Mouse (Mus musculus): Measurements from ENCODE around the gene Gm49711. TPM values are rescaled to one million over a fixed set of nuclear protein-coding genes. Genes with fewer than 3 reads are reported as not detected.
"Not testable (repeated sequence)": the region's sequence is repeated elsewhere in the genome, so short reads cannot be mapped to it uniquely, and the experiment has no call there.

Gene Gm49711
- polyA plus RNA-seq, 1 experiment from 2014 or later, result 0.47 TPM

GRCm38 (mm10) chr16:92210316-92210715, 152.2 kb downstream of the Gm49711 start:
- H3K9ac ChIP-seq; H3K4me2 ChIP-seq (replicated peaks); H3K4me1 ChIP-seq; H3K36me3 ChIP-seq; ATAC-seq (ENCODE audit: low FRiP score, low read depth); H3K9me3 ChIP-seq; H3K27ac ChIP-seq; H3K27me3 ChIP-seq (replicated peaks); H3K4me3 ChIP-seq: not testable (repeated sequence)
- WGBS, result 81% methylated on average over 5 of the region's 5 CpGs

- not testable (repeated sequence) for H3K9ac ChIP-seq; H3K4me3 ChIP-seq; H3K4me2 ChIP-seq (replicated peaks); H3K27ac ChIP-seq; ATAC-seq (ENCODE audit: low FRiP score, low read depth); H3K9me3 ChIP-seq; H3K36me3 ChIP-seq; H3K27me3 ChIP-seq (replicated peaks); H3K4me1 ChIP-seq
- 83% methylated on average over 1 of the region's 1 CpGs for WGBS
Measured at GRCm38 (mm10) chr16:92213911-92214310, 155.8 kb downstream of the Gm49711 start.

- ATAC-seq (ENCODE audit: low FRiP score, low read depth), result no peak
- Histone ChIP-seq H3K4me1 (no peaks in the 10 kb centered on the region), H3K27ac (no peak overlapping the region), H3K4me3 (no peak overlapping the region), H3K9ac (no peak overlapping the region), H3K4me2 (replicated peaks) (no peak overlapping the region), H3K27me3 (replicated peaks) (no peaks in the 10 kb centered on the region), H3K9me3 (no peaks in the 10 kb centered on the region), H3K36me3 (no peaks in the 10 kb centered on the region)
- 64% methylated on average over 8 of the region's 8 CpGs for WGBS
Measured at GRCm38 (mm10) chr16:92215599-92216390, 157.7 kb downstream of the Gm49711 start.

GRCm38 (mm10) chr16:92220754-92221153, 162.6 kb downstream of the Gm49711 start:
- no peak for ATAC-seq (ENCODE audit: low FRiP score, low read depth)
- Histone ChIP-seq H3K4me3 (no peak overlapping the region), H3K4me1 (no peaks in the 10 kb centered on the region), H3K36me3 (no peaks in the 10 kb centered on the region), H3K9me3 (no peaks in the 10 kb centered on the region; the same call in 1 of the 2 replicates), H3K9ac (no peak overlapping the region), H3K4me2 (replicated peaks) (no peak overlapping the region), H3K27ac (no peak overlapping the region), H3K27me3 (replicated peaks) (no peaks in the 10 kb centered on the region)
- WGBS, result 91% methylated on average over 11 of the region's 11 CpGs

GRCm38 (mm10) chr16:92228332-92228919, 170.3 kb downstream of the Gm49711 start:
- Histone ChIP-seq H3K4me3 (no peak overlapping the region), H3K27ac (no peak overlapping the region), H3K27me3 (replicated peaks) (no peaks in the 10 kb centered on the region), H3K9me3 (no peaks in the 10 kb centered on the region), H3K4me2 (replicated peaks) (no peak overlapping the region), H3K9ac (no peak overlapping the region), H3K36me3 (no peaks in the 10 kb centered on the region), H3K4me1 (no peaks in the 10 kb centered on the region; the same call in 1 of the 2 replicates)
- WGBS, result 82% methylated on average over 7 of the region's 7 CpGs
- no peak for ATAC-seq (ENCODE audit: low FRiP score, low read depth)

- Histone ChIP-seq H3K9ac (no peak overlapping the region), H3K4me1 (no peaks in the 10 kb centered on the region; the same call in none of the 2 replicates), H3K9me3 (no peaks in the 10 kb centered on the region), H3K4me2 (replicated peaks) (no peak overlapping the region), H3K27me3 (replicated peaks) (no peaks in the 10 kb centered on the region), H3K27ac (no peak overlapping the region), H3K4me3 (no peak overlapping the region), H3K36me3 (no peaks in the 10 kb centered on the region)
- ATAC-seq (ENCODE audit: low FRiP score, low read depth), result no peak
- 72% methylated on average over 6 of the region's 6 CpGs for WGBS
Measured at GRCm38 (mm10) chr16:92230476-92230931, 172.4 kb downstream of the Gm49711 start.

- no peak overlapping the region for H3K4me2 ChIP-seq (replicated peaks)
- H3K27me3 ChIP-seq (replicated peaks), result no peaks in the 10 kb centered on the region
- no peak for ATAC-seq (ENCODE audit: low FRiP score, low read depth)
- 34% methylated on average over 5 of the region's 5 CpGs for WGBS
- no peaks in the 10 kb centered on the region for H3K9me3 ChIP-seq
- H3K27ac ChIP-seq, result no peak overlapping the region
- no peaks in the 10 kb centered on the region for H3K36me3 ChIP-seq
- no peaks in the 10 kb centered on the region; the same call in none of the 2 replicates for H3K4me1 ChIP-seq
- no peak overlapping the region for H3K9ac ChIP-seq
- H3K4me3 ChIP-seq, result no peak overlapping the region
Measured at GRCm38 (mm10) chr16:92234530-92234929, 176.4 kb downstream of the Gm49711 start.

- Histone ChIP-seq H3K36me3 (no peaks in the 10 kb centered on the region), H3K9ac (no peak overlapping the region), H3K9me3 (no peaks in the 10 kb centered on the region), H3K4me2 (replicated peaks) (no peak overlapping the region), H3K27ac (no peak overlapping the region), H3K4me3 (no peak overlapping the region), H3K4me1 (no peaks in the 10 kb centered on the region; the same call in none of the 2 replicates), H3K27me3 (replicated peaks) (no peaks in the 10 kb centered on the region)
- ATAC-seq (ENCODE audit: low FRiP score, low read depth), result no peak
- WGBS, result 72% methylated on average over 9 of the region's 9 CpGs
Measured at GRCm38 (mm10) chr16:92235222-92235621, 177.1 kb downstream of the Gm49711 start.

Other genes with a start within 250 kb of the Gm49711 start
- 126 and 133 TPM in 2 replicates for gene Mrps6, start within 50 bp of the Gm49711 start, polyA plus RNA-seq (2016; fragmentation: Nextera tagmentation; extraction: Ambion mirVana)
- 13.1 and 13.6 TPM in 2 replicates for gene Slc5a3, start within 50 bp of the Gm49711 start, polyA plus RNA-seq (2016; fragmentation: Nextera tagmentation; extraction: Ambion mirVana)
- gene Kcne2, start 234.1 kb downstream of the Gm49711 start, polyA plus RNA-seq (2016; fragmentation: Nextera tagmentation; extraction: Ambion mirVana), result 0.28 and 0.33 TPM in 2 replicates
- 106 and 109 TPM in 2 replicates for gene Smim11, start 243.0 kb downstream of the Gm49711 start, polyA plus RNA-seq (2016; fragmentation: Nextera tagmentation; extraction: Ambion mirVana)

Measured in neural tube, embryonic 12.5 days (tissue).